8 mouse cellular contexts compared by ENCODE assay signal in the genomic region with DNA sequence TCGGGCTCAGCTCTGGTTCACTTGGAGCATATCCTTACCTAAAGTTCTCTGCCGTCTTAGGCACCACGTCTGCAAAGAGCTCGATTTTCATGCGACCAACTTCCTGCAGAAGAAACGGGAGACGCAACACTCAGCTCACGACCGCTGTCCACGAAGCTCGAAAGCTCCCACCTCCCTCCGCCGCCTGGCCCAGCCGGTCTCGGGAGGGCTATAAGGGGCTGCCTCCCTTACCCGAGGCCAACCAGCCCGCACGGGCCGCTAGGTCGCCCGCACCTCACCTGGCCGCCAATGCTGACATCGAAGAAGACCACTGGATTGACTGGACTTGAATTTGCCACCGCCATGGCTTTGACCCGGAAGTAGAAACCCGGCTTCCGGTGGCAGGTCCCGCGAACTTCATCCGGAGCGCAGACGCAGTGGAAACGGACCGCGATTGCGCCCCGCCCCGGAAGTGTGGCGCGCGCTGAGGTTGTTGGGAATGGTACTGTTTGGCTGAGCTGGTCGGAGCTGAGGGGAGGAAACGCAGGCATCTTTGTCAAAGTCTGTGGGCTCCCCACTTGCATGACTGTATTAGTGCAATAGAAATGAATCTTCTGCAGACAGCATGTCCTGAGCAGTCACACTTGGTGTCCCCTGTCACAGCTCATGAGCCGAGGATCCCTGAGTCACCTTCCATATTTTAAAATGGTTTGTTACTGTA. TPM values are rescaled to one million over a fixed set of nuclear protein-coding genes. Genes with fewer than 3 reads are reported as not detected.
DNase-seq lines count a peak whose midpoint lies in the region; ATAC-seq and TF ChIP-seq lines count a peak whose summit lies in the region.

A gene (minus strand): TSS at position 416 of the 700 bp plus-strand sequence.

- H3K27me3 ChIP-seq in CH12.LX (replicated peaks), result no peaks in the 10 kb centered on the region
- H3K27me3 ChIP-seq in forebrain, embryonic 11.5 days (ENCODE audit: control insufficient read depth, insufficient read depth, low read length), result no peaks in the 10 kb centered on the region
- no peaks in the 10 kb centered on the region; the same call in 1 of the 2 replicates for H3K27me3 ChIP-seq in heart, embryonic 16.5 days (ENCODE audit: control insufficient read depth, insufficient read depth, low read length)
- H3K27me3 ChIP-seq in liver, embryonic 15.5 days, result peaks cover 4% of the 10 kb centered on the region; the same call in 1 of the 2 replicates
- peaks cover 4% of the 10 kb centered on the region; the same call in 1 of the 2 replicates for H3K27me3 ChIP-seq in neural tube, embryonic 12.5 days (replicated peaks)

- no peaks in the 10 kb centered on the region for H3K9me3 ChIP-seq in CH12.LX (replicated peaks; ENCODE audit: low read length)
- no peaks in the 10 kb centered on the region for H3K9me3 ChIP-seq in forebrain, embryonic 11.5 days (ENCODE audit: control insufficient read depth, low read length)
- H3K9me3 ChIP-seq in heart, embryonic 16.5 days (replicated peaks; ENCODE audit: control insufficient read depth, low read length), result no peaks in the 10 kb centered on the region
- H3K9me3 ChIP-seq in liver, embryonic 15.5 days (replicated peaks), result no peaks in the 10 kb centered on the region
- H3K9me3 ChIP-seq in neural tube, embryonic 12.5 days, result no peaks in the 10 kb centered on the region

- in situ Hi-C loops in CH12.LX (cut with MboI; ENCODE audit: low pct_ligation_motif_present, low pct_unique_long_range_greater_than_20kb, low sequenced_read_pairs), result no loop called here

- H3K4me2 ChIP-seq in CH12.LX (ENCODE audit: insufficient read depth, low read depth, poor library complexity, severe bottlenecking), result peak within 1 kb of the TSS; percentile 80
- H3K4me2 ChIP-seq in forebrain, embryonic 11.5 days (ENCODE audit: low read depth, low read length, severe bottlenecking), result peak within 1 kb of the TSS; percentile 94
- H3K4me2 ChIP-seq in heart, embryonic 16.5 days (ENCODE audit: low read depth, low read length), result peak within 1 kb of the TSS; percentile 98
- H3K4me2 ChIP-seq in liver, embryonic 15.5 days, result peak within 1 kb of the TSS; percentile 93
- H3K4me2 ChIP-seq in neural tube, embryonic 12.5 days (replicated peaks), result peak within 1 kb of the TSS; percentile 95

- peak within 1 kb of the TSS; percentile 50 for H3K27ac ChIP-seq in CH12.LX (ENCODE audit: insufficient read depth, low read depth)
- peak within 1 kb of the TSS; percentile 53; the same call in 1 of the 2 replicates for H3K27ac ChIP-seq in forebrain, embryonic 11.5 days (ENCODE audit: low read depth, low read length)
- H3K27ac ChIP-seq in heart, embryonic 16.5 days (ENCODE audit: low read length), result peak within 1 kb of the TSS; percentile 79
- peak within 1 kb of the TSS; percentile 63; the same call in 1 of the 2 replicates for H3K27ac ChIP-seq in liver, embryonic 15.5 days (replicated peaks)
- H3K27ac ChIP-seq in neural tube, embryonic 12.5 days, result 0 out of 2 replicates have a peak within 1 kb of the TSS, but pooled peaks have one; percentile 42

- no peak for TF ChIP-seq RAD21 in CH12.LX (IDR thresholded peaks at IDR 0.05; ENCODE audit: low read depth, low read length)

- H3K4me3 ChIP-seq in CH12.LX (replicated peaks in 1 of 3; ENCODE audit: low read depth in 2 of 3, low read length in 2 of 3, poor library complexity in 1 of 3), result peak within 1 kb of the TSS; percentile 93 to 96 (median 94)
- H3K4me3 ChIP-seq in forebrain, embryonic 11.5 days (ENCODE audit: low read depth, low read length), result peak within 1 kb of the TSS; percentile 71
- peak within 1 kb of the TSS; percentile 87 for H3K4me3 ChIP-seq in heart, embryonic 16.5 days (ENCODE audit: low read length)
- H3K4me3 ChIP-seq in liver, embryonic 15.5 days (replicated peaks), result peak within 1 kb of the TSS; percentile 81
- peak within 1 kb of the TSS; percentile 84 for H3K4me3 ChIP-seq in neural tube, embryonic 12.5 days

- dilution Hi-C loops in CH12.LX (cut with MboI; ENCODE audit: extremely low pct_ligation_motif_present, extremely low pct_unique_long_range_greater_than_20kb, low sequenced_read_pairs), result no loop called here

- peaks cover 11 to 47% of the 10 kb centered on the region in 2 experiments for H3K4me1 ChIP-seq in CH12.LX (ENCODE audit: control insufficient read depth in 1 of 2, insufficient read depth in 2 of 2)
- H3K4me1 ChIP-seq in forebrain, embryonic 11.5 days (replicated peaks; ENCODE audit: control insufficient read depth, insufficient read depth, low read length), result peaks cover 10% of the 10 kb centered on the region; the same call in 1 of the 2 replicates
- peaks cover 12% of the 10 kb centered on the region for H3K4me1 ChIP-seq in heart, embryonic 16.5 days (ENCODE audit: control insufficient read depth, insufficient read depth, low read length)
- H3K4me1 ChIP-seq in liver, embryonic 15.5 days (replicated peaks), result peaks cover 22% of the 10 kb centered on the region
- H3K4me1 ChIP-seq in neural tube, embryonic 12.5 days, result peaks cover 11% of the 10 kb centered on the region

- peak; percentile 93 for TF ChIP-seq POLR2A in CH12.LX (IDR thresholded peaks at IDR 0.05; ENCODE audit: low read depth, low read length)

- DNase-seq in CH12.LX (ENCODE audit: extremely low read depth), result peak; percentile 93
- peak; percentile 89 for DNase-seq in c-Kit-positive CD71-positive TER-119-negative erythroid progenitor cells, embryonic 14.5 days (ENCODE audit: low read depth)
- peak; percentile 97 for DNase-seq in forebrain, embryonic 11.5 days (ENCODE audit: low spot score)
- peak; percentile 97 to 98 for DNase-seq in kidney, postnatal 36 days
- peak; percentile 92 for DNase-seq in telencephalon, adult 2 months (ENCODE audit: low read depth, low spot score)

- peak within 1 kb of the TSS; percentile 80 for H3K9ac ChIP-seq in CH12.LX (ENCODE audit: insufficient read depth, low read depth)
- peak within 1 kb of the TSS; percentile 74 for H3K9ac ChIP-seq in forebrain, embryonic 11.5 days (ENCODE audit: low read length)
- H3K9ac ChIP-seq in heart, embryonic 16.5 days (ENCODE audit: low read length), result peak within 1 kb of the TSS; percentile 77
- peak within 1 kb of the TSS; percentile 71 for H3K9ac ChIP-seq in liver, embryonic 15.5 days
- peak within 1 kb of the TSS; percentile 61 for H3K9ac ChIP-seq in neural tube, embryonic 12.5 days

- H3K36me3 ChIP-seq in CH12.LX (replicated peaks in 1 of 2; ENCODE audit: control insufficient read depth in 1 of 2, insufficient read depth in 1 of 2, low read length in 1 of 2), result peaks cover 32 to 40% of the 10 kb centered on the region in 2 experiments
- H3K36me3 ChIP-seq in forebrain, embryonic 11.5 days (ENCODE audit: control insufficient read depth, insufficient read depth, low read length), result no peaks in the 10 kb centered on the region; the same call in 1 of the 2 replicates
- H3K36me3 ChIP-seq in heart, embryonic 16.5 days (ENCODE audit: control insufficient read depth, insufficient read depth), result peaks cover 26% of the 10 kb centered on the region
- peaks cover 33% of the 10 kb centered on the region for H3K36me3 ChIP-seq in liver, embryonic 15.5 days (replicated peaks)
- peaks cover 28% of the 10 kb centered on the region for H3K36me3 ChIP-seq in neural tube, embryonic 12.5 days

- TF ChIP-seq EP300 in CH12.LX (IDR thresholded peaks at IDR 0.05; ENCODE audit: low read length), result no peak

- under 1% methylated on average over 44 of the region's 44 CpGs for WGBS in forebrain, embryonic 11.5 days
- WGBS in heart, embryonic 16.5 days, result under 1% methylated on average over 44 of the region's 44 CpGs
- WGBS in liver, embryonic 15.5 days (ENCODE audit: insufficient replicate concordance), result under 1% methylated on average over 44 of the region's 44 CpGs
- under 1% methylated on average over 44 of the region's 44 CpGs for WGBS in neural tube, embryonic 12.5 days

- peak; percentile 95 for ATAC-seq in forebrain, embryonic 11.5 days (replicated peaks; ENCODE audit: low FRiP score)
- ATAC-seq in heart, embryonic 16.5 days (replicated peaks; ENCODE audit: extremely low read depth, insufficient read depth, low FRiP score), result peak; percentile 97
- peak; percentile 96 for ATAC-seq in liver, embryonic 15.5 days (ENCODE audit: insufficient read depth)
- peak; percentile 97 for ATAC-seq in neural tube, embryonic 12.5 days (ENCODE audit: low FRiP score, low read depth)

- TF ChIP-seq CTCF in CH12.LX (conservative IDR thresholded peaks at IDR 0.05 in 1 of 2, IDR thresholded peaks at IDR 0.05 in 1 of 2; ENCODE audit: low read depth in 2 of 2, low read length in 2 of 2), result no peak

- peaks cover 10% of the 10 kb centered on the region for H3K79me2 ChIP-seq in CH12.LX (replicated peaks; ENCODE audit: control insufficient read depth, extremely low read depth, insufficient read depth, poor library complexity, severe bottlenecking)

TF ChIP-seq in CH12.LX, 34 proteins besides CTCF, POLR2A, EP300 and RAD21 (continues in another document):
- TF ChIP-seq NRF1 (IDR thresholded peaks at IDR 0.05; ENCODE audit: low read depth, low read length) (peak; percentile 84), ETS1 (conservative IDR thresholded peaks at IDR 0.05; ENCODE audit: low read depth, low read length) (no peak), IRF4 (IDR thresholded peaks at IDR 0.05; ENCODE audit: low read depth, low read length) (0 out of 2 replicates have a peak, but pooled peaks have one; percentile 38), MAZ (IDR thresholded peaks at IDR 0.05; ENCODE audit: low read depth, low read length) (no peak), JUN (IDR thresholded peaks at IDR 0.05; ENCODE audit: insufficient read depth, low read depth, low read length) (no peak), ZNF384 (IDR thresholded peaks at IDR 0.05; ENCODE audit: low read depth, low read length) (no peak), ZC3H11A (IDR thresholded peaks at IDR 0.05; ENCODE audit: low read depth, low read length) (no peak), BHLHE40 (IDR thresholded peaks at IDR 0.05; ENCODE audit: low read depth, low read length) (no peak), MAX (IDR thresholded peaks at IDR 0.05; ENCODE audit: low read length) (no peak; the same call in 1 of the 2 replicates), POLR2AphosphoS2 (IDR thresholded peaks at IDR 0.05; ENCODE audit: low read depth, low read length) (peak; percentile 77; the same call in 1 of the 2 replicates), ELF1 (IDR thresholded peaks at IDR 0.05; ENCODE audit: low read depth, low read length) (peak; percentile 91), MYC (IDR thresholded peaks at IDR 0.05; ENCODE audit: low read depth, low read length) (no peak), TCF12 (IDR thresholded peaks at IDR 0.05; ENCODE audit: low read depth, low read length) (peak; percentile 92)

RNA-seq across cellular contexts. Expression of the gene that starts here (rescaled TPM):
- total RNA-seq in CH12.LX (2012; rRNA removed) (125 and 175 TPM in 2 replicates), CH12.LX (2014; rRNA removed) (179 and 195 TPM in 2 replicates)
- polyA plus RNA-seq in CH12.LX (2012; ENCODE audit: insufficient read length, low read depth), result 132 and 158 TPM in 2 replicates
- polyA plus RNA-seq in forebrain, embryonic 11.5 days (2014; fragmentation: Nextera tagmentation; extraction: Ambion mirVana), result 119 and 133 TPM in 2 replicates
- polyA plus RNA-seq in heart, embryonic 16.5 days (2015; fragmentation: Nextera tagmentation; extraction: Ambion mirVana), result 36.7 and 43.2 TPM in 2 replicates
- polyA plus RNA-seq in liver, embryonic 15.5 days (2015; fragmentation: Nextera tagmentation; extraction: Ambion mirVana), result 44.8 and 53.9 TPM in 2 replicates
- 83.8 and 96.8 TPM in 2 replicates for polyA plus RNA-seq in neural tube, embryonic 12.5 days (2016; fragmentation: Nextera tagmentation; extraction: Ambion mirVana)

Comparison
In these comparisons a context has a peak if more than half of its experiments do, and no peak if none do; other contexts are left out.
1. Peak in every context shown above with its lines: DNase-seq, ATAC-seq, H3K4me3 ChIP-seq and H3K27ac ChIP-seq.